Mouse (Mus musculus): ENCODE results near the gene Ttll10.

The Ttll10 gene

GRCm38 (mm10) chr4:156049779-156050178 lies 9.4 kb downstream of the Ttll10 start:
- ChIA-PET POLR2A (interaction anchor here in 2 of 4 experiments (0.5 to 2.5 kb wide), 11 partner anchors 10 to 60 kb away, joined by 3 to 11 read pairs (median 4); partner anchors contain the start of genes Ttll10 (in 2 of the 2) and 9430015G10Rik (in 1 of the 2)), CTCF (interaction anchor here in 2 of 4 experiments (0.8 to 1.4 kb wide), 2 partner anchors 16 to 27 kb away, joined by 3 to 4 read pairs (median 3); no protein-coding TSS in a partner anchor)

- ChIA-PET POLR2A (interaction anchor here in 2 of 4 experiments (0.9 to 1.7 kb wide), 3 partner anchors 9 to 13 kb away, joined by 4 to 6 read pairs (median 6); no protein-coding TSS in a partner anchor), CTCF (interaction anchor here in 1 of 4 experiments (0.9 kb wide), 1 partner anchor 11 kb away, joined by 3 read pairs; no protein-coding TSS in a partner anchor)
Observed at GRCm38 (mm10) chr4:156044754-156045153, 14.5 kb downstream of the Ttll10 start.

GRCm38 (mm10) chr4:156034901-156035300 lies 24.3 kb downstream of the Ttll10 start:
- CTCF ChIA-PET: interaction anchor here in 3 of 4 experiments (0.8 to 2.1 kb wide), 8 partner anchors 10 to 201 kb away, joined by 3 to 5 read pairs (median 4); partner anchors contain the start of gene Ttll10 (in 1 of the 3)
- POLR2A ChIA-PET: interaction anchor here in 2 of 4 experiments (0.8 to 4.8 kb wide), 16 partner anchors 9 to 158 kb away, joined by 3 to 30 read pairs (median 4); partner anchors contain the start of genes 9430015G10Rik (in 2 of the 2), Ttll10 (in 2 of the 2), C1qtnf12 (in 1 of the 2) and Ube2j2 (in 1 of the 2)

GRCm38 (mm10) chr4:156034301-156034700 lies 24.9 kb downstream of the Ttll10 start:
- ChIA-PET POLR2A (interaction anchor here in 2 of 4 experiments (0.8 to 4.8 kb wide), 11 partner anchors 10 to 159 kb away, joined by 3 to 30 read pairs (median 5); partner anchors contain the start of genes 9430015G10Rik (in 2 of the 2), Ttll10 (in 2 of the 2) and C1qtnf12 (in 1 of the 2)), CTCF (interaction anchor here (0.6 to 2.1 kb wide), 10 partner anchors 10 to 200 kb away, joined by 3 to 6 read pairs (median 4); no protein-coding TSS in a partner anchor)

- ChIA-PET POLR2A (interaction anchor here in 3 of 4 experiments (0.5 to 4.8 kb wide), 13 partner anchors 24 to 991 kb away, joined by 3 to 30 read pairs (median 4); partner anchors contain the start of genes 9430015G10Rik (in 1 of the 3), Ttll10 (in 1 of the 3) and Ube2j2 (in 1 of the 3)), CTCF (interaction anchor here (0.5 to 2.1 kb wide), 31 partner anchors 11 to 471 kb away, joined by 3 to 9 read pairs (median 4); partner anchors contain the start of genes 9430015G10Rik (in 1 of the 4), Plekhn1 (in 1 of the 4) and Ttll10 (in 1 of the 4))
Observed at GRCm38 (mm10) chr4:156033476-156034119, 25.6 kb downstream of the Ttll10 start.

GRCm38 (mm10) chr4:156032856-156033255 lies 26.4 kb downstream of the Ttll10 start:
- POLR2A ChIA-PET: interaction anchor here in 3 of 4 experiments (0.5 to 4.8 kb wide), 26 partner anchors 11 to 200 kb away, joined by 3 to 30 read pairs (median 5); partner anchors contain the start of genes 9430015G10Rik (in 2 of the 3), B3galt6 (in 1 of the 3), C1qtnf12 (in 1 of the 3) and Ttll10 (in 1 of the 3)

GRCm38 (mm10) chr4:156031593-156032391 lies 27.4 kb downstream of the Ttll10 start:
- CTCF ChIA-PET: interaction anchor here (0.6 to 2.0 kb wide), 23 partner anchors 8 to 322 kb away, joined by 3 to 11 read pairs (median 4); partner anchors contain the start of genes 9430015G10Rik (in 1 of the 4), C1qtnf12 (in 1 of the 4) and Ttll10 (in 1 of the 4)
- POLR2A ChIA-PET: interaction anchor here (0.6 to 4.8 kb wide), 60 partner anchors 8 to 237 kb away, joined by 3 to 30 read pairs (median 4); partner anchors contain the start of genes Ttll10 (in 3 of the 4), 9430015G10Rik (in 2 of the 4), Ube2j2 (in 2 of the 4) and Acap3 (in 1 of the 4)

More at GRCm38 (mm10) chr4:156032856-156033255, 26.4 kb downstream of the Ttll10 start:
- CTCF ChIA-PET: interaction anchor here (0.5 to 2.0 kb wide), 32 partner anchors 12 to 470 kb away, joined by 3 to 10 read pairs (median 4); partner anchors contain the start of genes 9430015G10Rik (in 2 of the 4), Plekhn1 (in 1 of the 4) and Ttll10 (in 1 of the 4)

- ChIA-PET POLR2A (interaction anchor here (0.6 to 4.8 kb wide), 44 partner anchors 9 to 205 kb away, joined by 3 to 30 read pairs (median 5); partner anchors contain the start of genes 9430015G10Rik (in 2 of the 4), Ttll10 (in 2 of the 4), Ube2j2 (in 2 of the 4) and C1qtnf12 (in 1 of the 4)), CTCF (interaction anchor here in 3 of 4 experiments (0.6 to 2.0 kb wide), 14 partner anchors 8 to 254 kb away, joined by 3 to 11 read pairs (median 4); partner anchors contain the start of genes C1qtnf12 (in 1 of the 3) and Ttll10 (in 1 of the 3))
Observed at GRCm38 (mm10) chr4:156031255-156031592, 28.0 kb downstream of the Ttll10 start.

- CTCF ChIA-PET: interaction anchor here in 1 of 4 experiments (1.5 to 2.0 kb wide), 2 partner anchors 10 to 12 kb away, joined by 5 read pairs; no protein-coding TSS in a partner anchor
- POLR2A ChIA-PET: interaction anchor here in 2 of 4 experiments (0.9 to 2.2 kb wide), 7 partner anchors 11 to 206 kb away, joined by 3 to 9 read pairs (median 5); partner anchors contain the start of genes Noc2l (in 1 of the 2) and Ube2j2 (in 1 of the 2)
Observed at GRCm38 (mm10) chr4:156030651-156031118, 28.5 kb downstream of the Ttll10 start.

- POLR2A ChIA-PET: interaction anchor here in 1 of 4 experiments (1.0 to 1.6 kb wide), 3 partner anchors 9 to 33 kb away, joined by 3 to 5 read pairs (median 4); no protein-coding TSS in a partner anchor
- CTCF ChIA-PET: no interaction called here
Observed at GRCm38 (mm10) chr4:156028580-156028979, 30.6 kb downstream of the Ttll10 start.

GRCm38 (mm10) chr4:156026013-156026412 lies 33.2 kb downstream of the Ttll10 start, which contains the start of gene Tnfrsf18:
Gene Tnfrsf18 (plus strand): TSS chr4:156026164.
- ChIA-PET POLR2A (no interaction called here), CTCF (no interaction called here)

GRCm38 (mm10) chr4:156024184-156024583 lies 35.0 kb downstream of the Ttll10 start:
- ChIA-PET POLR2A (interaction anchor here in 2 of 4 experiments (1.0 to 1.2 kb wide), 3 partner anchors 8 to 35 kb away, joined by 3 read pairs; partner anchors contain the start of gene Ttll10 (in 1 of the 2)), CTCF (interaction anchor here in 1 of 4 experiments (1.0 kb wide), 1 partner anchor 10 kb away, joined by 4 read pairs; no protein-coding TSS in a partner anchor)

- CTCF ChIA-PET: interaction anchor here in 1 of 4 experiments (0.5 kb wide), 1 partner anchor 8 kb away, joined by 4 read pairs; no protein-coding TSS in a partner anchor
- POLR2A ChIA-PET: interaction anchor here in 2 of 4 experiments (0.9 to 1.2 kb wide), 4 partner anchors 9 to 36 kb away, joined by 3 to 4 read pairs (median 3); partner anchors contain the start of gene Ttll10 (in 1 of the 2)
Observed at GRCm38 (mm10) chr4:156023520-156023919, 35.7 kb downstream of the Ttll10 start.

- POLR2A ChIA-PET: interaction anchor here in 2 of 4 experiments (0.7 to 2.1 kb wide), 6 partner anchors 9 to 38 kb away, joined by 3 to 14 read pairs (median 4); partner anchors contain the start of gene Ttll10 (in 1 of the 2)
- CTCF ChIA-PET: interaction anchor here in 1 of 4 experiments (1.0 kb wide), 1 partner anchor 12 kb away, joined by 4 read pairs; no protein-coding TSS in a partner anchor
Observed at GRCm38 (mm10) chr4:156021942-156022419, 37.2 kb downstream of the Ttll10 start.

- CTCF ChIA-PET: interaction anchor here in 1 of 4 experiments (0.6 kb wide), 1 partner anchor 39 kb away, joined by 3 read pairs; no protein-coding TSS in a partner anchor
- POLR2A ChIA-PET: interaction anchor here in 2 of 4 experiments (0.7 to 2.1 kb wide), 3 partner anchors 11 to 21 kb away, joined by 3 to 14 read pairs (median 4); no protein-coding TSS in a partner anchor
Observed at GRCm38 (mm10) chr4:156021381-156021780, 37.8 kb downstream of the Ttll10 start.

GRCm38 (mm10) chr4:156019771-156020170 lies 39.4 kb downstream of the Ttll10 start:
- ChIA-PET POLR2A (interaction anchor here (0.9 to 2.1 kb wide), 9 partner anchors 10 to 90 kb away, joined by 3 to 9 read pairs (median 4); partner anchors contain the start of genes 9430015G10Rik (in 1 of the 4) and C1qtnf12 (in 1 of the 4)), CTCF (interaction anchor here in 1 of 4 experiments (1.0 to 1.8 kb wide), 2 partner anchors 12 to 14 kb away, joined by 3 to 5 read pairs; no protein-coding TSS in a partner anchor)
